Mouse (Mus musculus): Measurements from ENCODE around the gene S1pr5.
"Not testable (repeated sequence)": the region's sequence is repeated elsewhere in the genome, so short reads cannot be mapped to it uniquely, and the experiment has no call there.

The S1pr5 gene

GRCm38 (mm10) chr9:21204528-21205272 lies 43.5 kb downstream of the S1pr5 start:
- DNase-seq (ENCODE audit: low spot score) = no peak

- DNase-seq (ENCODE audit: low spot score) = no peak
Observed at GRCm38 (mm10) chr9:21204156-21204527, 44.1 kb downstream of the S1pr5 start.

GRCm38 (mm10) chr9:21198960-21199359 lies 49.3 kb downstream of the S1pr5 start:
- no peak for DNase-seq (ENCODE audit: low spot score)

GRCm38 (mm10) chr9:21197981-21198380 lies 50.3 kb downstream of the S1pr5 start:
- DNase-seq (ENCODE audit: low spot score) = no peak

- no peak for DNase-seq (ENCODE audit: low spot score)
Observed at GRCm38 (mm10) chr9:21196521-21197433, 51.5 kb downstream of the S1pr5 start.

GRCm38 (mm10) chr9:21195736-21196505 lies 52.3 kb downstream of the S1pr5 start:
- DNase-seq (ENCODE audit: low spot score) = not testable (repeated sequence)

- DNase-seq (ENCODE audit: low spot score) = no peak
Observed at GRCm38 (mm10) chr9:21194787-21195493, 53.3 kb downstream of the S1pr5 start.

- DNase-seq (ENCODE audit: low spot score) = no peak
Observed at GRCm38 (mm10) chr9:21193786-21194185, 54.5 kb downstream of the S1pr5 start.
